Mouse (Mus musculus) stomach, embryonic 14.5 days (tissue): ENCODE measurements at regions not wholly inside any gene's neighbourhood (a gene's known extent, or its start where the extent isn't known, plus 50 kb on each side); places are given as distances from the start of the nearest gene placed in this dataset.
"Not testable (repeated sequence)": the region's sequence is repeated elsewhere in the genome, so short reads cannot be mapped to it uniquely, and the experiment has no call there.

Experiments
- ATAC-seq: fragments of 200-750 bp; cut with Nextera tagmentation; 2 replicates; pipeline ENCODE4 v1.8.0; 2017; ENCODE audit warnings: low read depth, moderate TSS enrichment; ENCODE audit not compliant: insufficient number of reproducible peaks, insufficient read depth, low FRiP score
- H3K27ac ChIP-seq: fragments of 300-500 bp; sonication (generic); 2 replicates; pipeline ENCODE4 v1.5.1; 2014; ENCODE audit warnings: mild to moderate bottlenecking, low read length, moderate library complexity, mixed read lengths
- H3K27me3 ChIP-seq: fragments of 300-500 bp; sonication (generic); 2 replicates; pipeline ENCODE4 v1.6.1; 2014; ENCODE audit warnings: low read length, control low read depth, mixed read lengths; ENCODE audit not compliant: control insufficient read depth, insufficient read depth
- H3K36me3 ChIP-seq: fragments of 300-500 bp; sonication (generic); 2 replicates; pipeline ENCODE4 v1.6.1; 2014; ENCODE audit warnings: mild to moderate bottlenecking, control low read depth, low read length, moderate library complexity, mixed read lengths; ENCODE audit not compliant: control insufficient read depth, insufficient read depth
- H3K4me1 ChIP-seq: fragments of 300-500 bp; sonication (generic); 2 replicates; pipeline ENCODE4 v1.6.1; 2014; ENCODE audit warnings: low read length, control low read depth, mixed read lengths; ENCODE audit not compliant: control insufficient read depth, insufficient read depth
- H3K4me2 ChIP-seq: fragments of 300-500 bp; sonication (generic); replicated peaks from 2 replicates; pipeline ENCODE4 v1.6.1; 2014; ENCODE audit warnings: low read depth, low read length, control low read depth
- H3K4me3 ChIP-seq: fragments of 300-500 bp; sonication (generic); 2 replicates; pipeline ENCODE4 v1.5.1; 2014; ENCODE audit warnings: low read depth, low read length, control low read depth
- H3K9ac ChIP-seq: fragments of 300-500 bp; sonication (generic); replicated peaks from 2 replicates; pipeline ENCODE4 v1.6.1; 2014; ENCODE audit warnings: low read depth, mild to moderate bottlenecking, control low read depth, low read length, moderate library complexity, mixed read lengths
- H3K9me3 ChIP-seq: fragments of 300-500 bp; sonication (generic); 2 replicates; pipeline ENCODE4 v1.6.1; 2016; ENCODE audit warnings: low read depth, low read length, control low read depth; ENCODE audit not compliant: control insufficient read depth
- WGBS: fragments of 180-500 bp; shearing (Covaris S2); extraction: QIAGEN DNeasy Blood & Tissue Kit; methylation state at CpG from one replicate; pipeline ENCODE4 v1.1.7; 2014; 5-methylcytosine and 5-hydroxymethylcytosine counted together

DNA sequence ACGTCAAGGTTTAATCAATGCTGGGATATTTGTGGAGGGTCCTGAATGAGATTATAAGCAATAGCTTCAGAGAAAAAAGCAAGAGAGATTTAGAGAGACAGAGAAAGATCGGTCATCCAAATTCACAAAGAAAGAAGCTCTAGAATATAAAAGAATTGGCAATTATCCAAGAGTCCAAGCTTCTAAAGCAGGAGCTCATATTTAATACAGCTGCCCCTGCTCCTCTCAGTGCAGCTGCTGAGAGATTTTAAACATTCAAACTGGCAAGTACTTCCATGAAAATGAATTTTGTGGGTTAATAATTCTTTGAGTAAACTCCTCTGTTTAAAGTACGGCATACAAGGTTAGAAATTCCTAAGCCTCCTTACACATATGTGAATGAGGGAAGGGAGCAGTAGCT lies 610.8 kb upstream of the Zfp960 start:
- no peak overlapping the region for H3K4me2 ChIP-seq
- no peak overlapping the region for H3K9ac ChIP-seq
- no peaks in the 10 kb centered on the region for H3K9me3 ChIP-seq
- no peak overlapping the region for H3K27ac ChIP-seq
- no peak for ATAC-seq
- no peak overlapping the region for H3K4me3 ChIP-seq
- no peaks in the 10 kb centered on the region for H3K36me3 ChIP-seq
- H3K27me3 ChIP-seq: no peaks in the 10 kb centered on the region
- no peaks in the 10 kb centered on the region for H3K4me1 ChIP-seq
- 20% methylated on average over 3 of the region's 3 CpGs for WGBS

DNA sequence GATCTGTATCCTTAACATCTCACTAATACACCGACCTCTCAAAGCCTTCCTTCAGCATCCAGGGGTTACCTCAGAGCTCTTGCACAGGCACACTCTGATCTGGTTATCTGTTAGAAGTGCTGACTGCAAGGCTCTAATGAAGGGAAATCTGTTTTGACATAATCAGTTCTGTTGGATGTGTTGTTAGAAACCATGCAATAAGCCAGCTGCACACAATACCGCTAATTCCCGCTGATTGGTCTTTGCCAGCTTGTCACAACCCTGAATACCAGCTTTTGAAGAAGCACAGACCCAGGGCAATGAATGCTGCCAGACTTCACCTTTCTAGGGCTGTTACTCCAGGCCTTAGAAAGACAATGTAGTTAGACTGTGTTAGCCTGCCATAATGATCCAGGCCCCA lies 613.7 kb upstream of the Rgmb start:
- WGBS: 67% methylated on average over 3 of the region's 3 CpGs
- Histone ChIP-seq H3K27ac (no peak overlapping the region), H3K9ac (no peak overlapping the region), H3K4me2 (no peak overlapping the region), H3K27me3 (no peaks in the 10 kb centered on the region), H3K4me1 (no peaks in the 10 kb centered on the region), H3K9me3 (no peaks in the 10 kb centered on the region), H3K4me3 (no peak overlapping the region), H3K36me3 (no peaks in the 10 kb centered on the region)
- no peak for ATAC-seq

DNA sequence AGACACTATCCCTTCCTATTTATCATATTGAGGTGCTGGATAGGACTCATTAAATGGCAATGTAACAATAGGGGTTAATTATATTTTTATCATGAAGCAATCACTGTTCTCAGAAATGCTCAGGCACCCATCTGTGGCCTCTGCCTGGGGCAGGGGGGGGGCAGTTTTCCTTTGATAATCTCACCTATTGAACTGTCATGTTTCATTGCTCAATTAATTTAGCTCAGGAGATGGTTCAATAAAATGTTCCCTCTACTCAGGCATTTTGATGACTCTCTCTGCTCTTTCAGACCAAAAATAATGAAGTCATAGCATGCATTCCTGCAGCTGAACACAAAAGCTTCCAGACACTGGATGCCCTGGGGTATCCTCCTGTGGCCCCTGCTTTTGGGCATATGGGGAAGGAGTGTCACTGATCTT lies 564.4 kb upstream of the Rgmb start:
- no peaks in the 10 kb centered on the region for H3K9me3 ChIP-seq
- H3K27me3 ChIP-seq: no peaks in the 10 kb centered on the region
- no peak overlapping the region for H3K4me3 ChIP-seq
- H3K4me1 ChIP-seq: no peaks in the 10 kb centered on the region
- no peak overlapping the region for H3K27ac ChIP-seq
- no peaks in the 10 kb centered on the region for H3K36me3 ChIP-seq
- no peak overlapping the region for H3K9ac ChIP-seq
- H3K4me2 ChIP-seq: no peak overlapping the region
- ATAC-seq: no peak

DNA sequence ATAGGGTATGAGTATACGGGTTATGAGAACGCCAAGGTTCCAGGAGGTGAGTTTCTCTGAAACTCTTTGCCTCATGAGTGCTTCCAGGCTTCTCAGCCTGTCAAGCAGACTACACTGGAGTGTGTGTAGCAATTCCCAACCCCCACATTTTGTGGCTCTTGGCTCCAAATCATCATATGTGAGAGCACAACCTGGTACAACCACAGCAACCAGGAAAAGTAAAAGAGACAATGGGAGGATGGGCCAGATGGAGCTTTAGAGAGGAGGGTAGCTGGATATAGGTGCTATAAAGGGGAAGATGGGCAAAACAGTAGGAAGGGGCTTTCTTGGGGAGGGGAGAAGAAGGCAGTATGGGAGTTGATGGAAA lies 544.0 kb upstream of the Rgmb start:
- H3K4me1 ChIP-seq, H3K36me3 ChIP-seq, H3K4me2 ChIP-seq, H3K27ac ChIP-seq, ATAC-seq, H3K9ac ChIP-seq, H3K9me3 ChIP-seq, H3K4me3 ChIP-seq, H3K27me3 ChIP-seq: not testable (repeated sequence)
- WGBS: 90% methylated on average over 2 of the region's 2 CpGs

DNA sequence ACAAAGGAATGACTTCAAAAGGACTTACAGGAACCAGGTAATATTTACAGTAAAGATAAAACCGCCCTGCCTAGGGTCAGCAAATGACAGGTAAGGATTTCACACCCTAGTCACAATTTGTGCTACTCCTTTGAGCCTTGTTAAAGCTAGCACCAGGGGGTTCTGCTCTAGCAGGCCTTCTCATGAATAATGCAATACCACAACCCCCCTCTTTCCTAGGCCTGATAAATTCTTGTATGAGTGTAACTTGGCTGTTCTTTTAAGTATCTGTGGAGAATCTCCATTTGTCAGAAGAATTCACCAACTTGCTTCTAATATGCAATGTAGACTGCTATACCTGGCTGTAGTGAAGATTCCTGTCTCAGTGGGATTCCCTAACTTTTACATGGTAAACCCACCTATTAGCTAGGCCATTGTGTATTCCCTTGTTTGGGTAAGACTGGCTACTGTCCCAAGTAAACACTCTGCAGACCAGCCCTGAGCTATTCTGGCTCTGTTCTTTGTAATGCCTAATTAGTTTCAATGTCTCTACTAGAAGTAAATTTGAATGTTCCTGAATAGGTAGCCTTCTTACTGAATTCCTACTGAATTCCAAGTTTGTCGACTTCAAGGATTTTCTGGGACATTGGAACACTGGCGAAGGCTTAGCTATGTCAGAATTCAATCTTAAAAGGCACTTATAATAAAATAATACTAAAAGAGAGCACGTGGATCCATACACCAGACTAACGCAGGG lies 543.4 kb upstream of the Rgmb start:
- not testable (repeated sequence) for H3K4me2 ChIP-seq, ATAC-seq, H3K27ac ChIP-seq, H3K9ac ChIP-seq, H3K4me3 ChIP-seq, H3K9me3 ChIP-seq, H3K27me3 ChIP-seq, H3K4me1 ChIP-seq, H3K36me3 ChIP-seq
- 78% methylated on average over 5 of the region's 5 CpGs for WGBS

DNA sequence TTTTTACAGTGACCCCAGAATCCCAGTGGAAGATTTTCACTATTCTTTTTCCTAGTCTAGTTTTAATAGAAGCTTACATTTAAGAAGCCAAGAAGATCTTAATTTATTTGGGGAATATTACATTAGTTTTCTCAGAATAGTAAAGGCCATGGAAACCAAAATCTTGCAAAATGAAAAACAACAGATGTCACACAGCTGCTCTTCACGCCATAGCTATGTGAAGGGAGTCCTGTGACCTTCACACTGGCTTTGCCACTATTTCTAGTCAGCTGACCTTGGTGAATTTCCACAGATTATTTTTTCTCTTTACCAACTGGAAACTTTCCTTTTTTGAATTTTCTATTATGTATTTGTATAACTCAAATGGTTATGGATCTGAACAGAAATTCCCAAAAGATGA lies 542.1 kb upstream of the Rgmb start:
- Histone ChIP-seq H3K4me3 (no peak overlapping the region), H3K9ac (no peak overlapping the region), H3K27me3 (no peaks in the 10 kb centered on the region), H3K9me3 (no peaks in the 10 kb centered on the region), H3K36me3 (no peaks in the 10 kb centered on the region), H3K4me1 (no peaks in the 10 kb centered on the region), H3K4me2 (no peak overlapping the region), H3K27ac (no peak overlapping the region)
- WGBS: 59% methylated on average over 1 of the region's 1 CpGs
- no peak for ATAC-seq

DNA sequence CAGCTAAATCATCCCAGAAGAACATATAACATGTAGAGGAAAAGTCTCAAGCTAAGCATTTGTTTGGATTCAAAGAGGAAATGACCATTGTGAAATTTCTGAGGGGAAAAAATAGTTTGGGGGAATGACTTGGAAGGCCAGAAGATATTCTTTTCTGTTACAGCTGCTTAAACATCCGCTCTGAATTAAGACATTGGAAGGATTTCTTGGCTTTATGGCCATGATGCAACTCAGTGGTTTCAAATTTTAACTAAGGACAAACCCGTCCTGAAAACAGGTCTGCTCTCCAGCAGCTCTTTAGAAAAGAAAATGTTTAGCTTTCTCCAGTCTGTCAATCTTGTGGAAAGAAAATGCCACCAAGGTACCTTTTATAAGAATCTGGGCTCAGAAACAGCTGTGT lies 513.2 kb upstream of the Rgmb start:
- Histone ChIP-seq H3K4me1 (no peaks in the 10 kb centered on the region), H3K27me3 (no peaks in the 10 kb centered on the region), H3K9me3 (no peaks in the 10 kb centered on the region), H3K36me3 (no peaks in the 10 kb centered on the region), H3K4me2 (no peak overlapping the region), H3K4me3 (no peak overlapping the region), H3K27ac (peak overlapping the region; percentile 22; the same call in 1 of the 2 replicates), H3K9ac (no peak overlapping the region)
- no peak for ATAC-seq
- WGBS: 66% methylated on average over 2 of the region's 2 CpGs

DNA sequence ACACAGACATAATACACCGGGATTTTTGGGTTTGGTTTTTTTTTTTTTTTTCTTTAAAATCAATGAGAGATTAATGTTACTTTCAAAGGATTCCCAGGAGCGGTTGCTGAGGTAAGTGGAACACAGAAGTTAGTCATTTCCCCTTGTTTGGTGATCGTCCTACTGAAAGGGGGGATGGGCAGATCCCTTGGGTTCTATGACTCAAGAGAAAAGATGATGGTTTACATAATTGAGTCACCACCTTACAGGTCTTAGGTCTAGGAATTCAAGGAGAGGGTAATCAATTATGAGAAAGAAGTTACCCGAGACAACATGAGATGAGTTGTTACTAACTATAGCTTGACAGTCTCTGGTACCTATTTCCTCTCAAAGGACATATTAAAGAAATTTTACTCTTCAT lies 511.9 kb upstream of the Rgmb start:
- Histone ChIP-seq H3K27ac (no peak overlapping the region), H3K36me3 (no peaks in the 10 kb centered on the region), H3K4me2 (no peak overlapping the region), H3K4me1 (no peaks in the 10 kb centered on the region), H3K27me3 (no peaks in the 10 kb centered on the region), H3K4me3 (no peak overlapping the region), H3K9me3 (no peaks in the 10 kb centered on the region), H3K9ac (no peak overlapping the region)
- 60% methylated on average over 4 of the region's 4 CpGs for WGBS
- no peak for ATAC-seq
